Mouse (Mus musculus) liver, adult 2 months (tissue): Measurements from ENCODE around the gene Ces3b. TPM values are rescaled to one million over a fixed set of nuclear protein-coding genes. Genes with fewer than 3 reads are reported as not detected.

ENCODE experiments used
- DNase-seq: peaks from one replicate; pipeline ENCODE4 v3.0.0-alpha.2; 2011; ENCODE audit warnings: low read depth, low spot score; ENCODE audit errors: extremely low read depth
- H3K27ac ChIP-seq: fragments of 200-500 bp; replicated peaks from 2 replicates; pipeline ENCODE4 v1.5.1; 2012; ENCODE audit warnings: low read depth, mild to moderate bottlenecking, control low read depth, inconsistent platforms, low read length; ENCODE audit not compliant: insufficient read depth
- H3K27me3 ChIP-seq: fragments of 200-500 bp; 2 replicates; pipeline ENCODE4 v1.6.1; 2012; ENCODE audit warnings: mild to moderate bottlenecking, moderate library complexity, low read length, inconsistent platforms; ENCODE audit not compliant: control insufficient read depth, insufficient read depth
- H3K36me3 ChIP-seq: fragments of 200-500 bp; 2 replicates; pipeline ENCODE4 v1.6.1; 2012; ENCODE audit warnings: low read length, inconsistent platforms; ENCODE audit not compliant: control insufficient read depth, insufficient read depth
- H3K4me1 ChIP-seq: fragments of 200-500 bp; 2 replicates; pipeline ENCODE4 v1.6.1; 2011; ENCODE audit warnings: low read length; ENCODE audit not compliant: control insufficient read depth, insufficient read depth
- H3K4me3 ChIP-seq: fragments of 200-500 bp; 2 replicates; pipeline ENCODE4 v1.5.1; 2011; ENCODE audit warnings: low read depth, mild to moderate bottlenecking, control low read depth, low read length, moderate library complexity; ENCODE audit not compliant: insufficient read depth
- H3K79me2 ChIP-seq: fragments of 200-500 bp; 2 replicates; pipeline ENCODE4 v1.6.1; 2012; ENCODE audit warnings: inconsistent platforms, mild to moderate bottlenecking, low read length, moderate library complexity; ENCODE audit not compliant: control insufficient read depth, insufficient read depth
- H3K9ac ChIP-seq: fragments of 200-500 bp; 2 replicates; pipeline ENCODE4 v1.6.1; 2012; ENCODE audit warnings: low read depth, mild to moderate bottlenecking, control low read depth, inconsistent platforms, low read length
- CTCF ChIP-seq: fragments of 200-500 bp; IDR thresholded peaks from 2 replicates; pipeline ENCODE4 v1.5.1; 2011; ENCODE audit warnings: low read depth, low read length, control low read depth
- POLR2A ChIP-seq: fragments of 200-500 bp; IDR thresholded peaks from 2 replicates; pipeline ENCODE4 v1.6.1; 2011; ENCODE audit warnings: low read length, control low read depth; ENCODE audit not compliant: insufficient read depth; ENCODE audit errors: extremely low read depth
- WGBS: fragments of 180-500 bp; shearing (Covaris S2); methylation state at CpG from one replicate; pipeline ENCODE4 v1.1.7; 2018; 5-methylcytosine and 5-hydroxymethylcytosine counted together
- polyA plus RNA-seq: library from polyadenylated mRNA; depleted of rRNA; stranded (reverse); fragments of >200 nt; gene quantifications from 2 replicates; pipeline ENCODE4 v1.2.3, GENCODE M21; 2012; rRNA removed
- total RNA-seq: library from RNA; depleted of rRNA; stranded (reverse); fragments of >200 nt; gene quantifications from 2 replicates; pipeline ENCODE4 v1.2.3, GENCODE M21; 2014; rRNA removed

The Ces3b gene
- 271 and 504 TPM in 2 replicates for total RNA-seq
- polyA plus RNA-seq = 213 and 453 TPM in 2 replicates

DNA sequence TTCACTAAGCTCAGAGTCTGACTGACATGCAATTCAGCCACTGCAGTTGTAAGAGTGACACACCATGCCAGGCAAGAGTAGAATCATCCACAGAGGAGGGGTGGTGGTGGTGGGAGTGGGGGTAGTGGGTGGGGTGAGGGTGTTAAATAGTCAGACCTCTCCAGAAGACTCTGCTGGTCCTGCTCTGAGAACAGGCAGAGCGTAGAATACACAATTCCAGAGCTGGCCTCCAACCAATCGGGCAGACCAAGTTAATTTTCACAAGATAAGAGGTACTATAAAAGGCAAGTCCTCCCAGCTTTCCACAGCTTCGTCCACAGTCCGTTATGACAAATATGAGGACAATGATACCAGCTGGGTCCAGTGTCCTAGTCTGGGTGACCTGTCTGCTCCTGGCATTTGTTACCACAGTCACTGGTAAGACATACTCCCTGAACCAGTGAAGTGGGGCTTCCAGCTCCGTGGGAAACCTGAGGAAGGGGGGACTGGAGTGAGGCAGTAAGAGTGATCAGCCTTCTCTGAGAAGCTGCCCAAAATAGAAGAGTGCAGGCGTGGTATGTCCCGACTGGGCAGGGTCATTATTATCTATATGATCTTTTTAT lies at the start of gene Ces3b:
TSS of gene Ces3b (plus strand) at position 305 of the 602 bp plus-strand sequence.
- WGBS = 20% methylated on average over 7 of the region's 7 CpGs
- Histone ChIP-seq H3K9ac (peak within 1 kb of the TSS; percentile 82), H3K4me3 (peak within 1 kb of the TSS; percentile 62), H3K27ac (peak within 1 kb of the TSS; percentile 98), H3K27me3 (no peaks in the 10 kb centered on the region), H3K4me1 (peaks cover 48% of the 10 kb centered on the region), H3K36me3 (peaks cover 32% of the 10 kb centered on the region), H3K79me2 (no peaks in the 10 kb centered on the region)
- DNase-seq = peak; percentile 96
- TF ChIP-seq CTCF (no peak), POLR2A (peak; percentile 73; the same call in 1 of the 2 replicates)

DNA sequence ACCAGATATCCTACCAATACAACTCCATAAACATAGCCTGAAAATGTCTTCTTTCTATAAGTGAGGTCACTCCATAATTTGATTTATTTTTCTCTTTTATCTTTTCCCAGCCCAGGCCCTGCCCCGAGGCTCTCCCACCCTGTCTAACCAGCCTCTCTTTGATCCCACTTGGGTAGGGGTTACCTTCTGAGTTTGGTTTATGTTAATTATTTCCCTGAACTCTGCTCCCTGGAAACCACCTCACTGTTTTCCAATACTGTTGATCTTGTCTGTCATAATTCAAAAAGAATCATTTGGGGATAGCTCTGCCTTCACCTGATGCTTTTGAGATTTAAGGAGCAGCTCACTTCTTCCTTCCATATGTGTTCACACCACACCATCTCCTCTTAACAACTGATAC lies 40.0 kb upstream of the Ces3b start:
- peaks cover 25% of the 10 kb centered on the region for H3K4me1 ChIP-seq
- no peaks in the 10 kb centered on the region for H3K79me2 ChIP-seq
- H3K36me3 ChIP-seq = no peaks in the 10 kb centered on the region; the same call in 1 of the 2 replicates
- H3K27me3 ChIP-seq = no peaks in the 10 kb centered on the region
- H3K4me3 ChIP-seq = no peak overlapping the region
- TF ChIP-seq CTCF = no peak
- no peak for TF ChIP-seq POLR2A
- DNase-seq = peak; percentile 87
- no peak overlapping the region for H3K9ac ChIP-seq
- peak overlapping the region; percentile 99 for H3K27ac ChIP-seq
- WGBS = 16% methylated on average over 1 of the region's 1 CpGs

- H3K36me3 ChIP-seq = peaks cover 11% of the 10 kb centered on the region
- peaks cover 32% of the 10 kb centered on the region for H3K4me1 ChIP-seq
- no peaks in the 10 kb centered on the region for H3K27me3 ChIP-seq
- TF ChIP-seq CTCF = no peak
- TF ChIP-seq POLR2A = no peak
- H3K79me2 ChIP-seq = no peaks in the 10 kb centered on the region
- H3K9ac ChIP-seq = peak overlapping the region; percentile 41
- peak; percentile 100 for DNase-seq
- 33% methylated on average over 3 of the region's 3 CpGs for WGBS
- H3K4me3 ChIP-seq = peak overlapping the region; percentile 5; the same call in 1 of the 2 replicates
- H3K27ac ChIP-seq = peak overlapping the region; percentile 99
These were observed 37.6 kb upstream of the Ces3b start for GRCm38 (mm10) chr8:105045824-105046401.

- WGBS = 17% methylated on average over 3 of the region's 3 CpGs
These were observed 35.1 kb upstream of the Ces3b start, which contains the start of gene Ces3a for GRCm38 (mm10) chr8:105048371-105048854. TSS of gene Ces3a (plus strand) at chr8:105048601.

GRCm38 (mm10) chr8:105056211-105056610 lies 27.3 kb upstream of the Ces3b start:
- H3K79me2 ChIP-seq = no peaks in the 10 kb centered on the region
- H3K4me3 ChIP-seq = no peak overlapping the region
- H3K27ac ChIP-seq = 0 out of 2 replicates have a peak overlapping the region, but pooled peaks have one; percentile 39
- H3K4me1 ChIP-seq = peaks cover 13% of the 10 kb centered on the region
- H3K9ac ChIP-seq = no peak overlapping the region; the same call in 1 of the 2 replicates
- H3K36me3 ChIP-seq = peaks cover 35% of the 10 kb centered on the region
- TF ChIP-seq CTCF = no peak
- 0 out of 2 replicates have a peak, but pooled peaks have one; percentile 46 for TF ChIP-seq POLR2A
- peak; percentile 77 for DNase-seq
- no peaks in the 10 kb centered on the region for H3K27me3 ChIP-seq
- WGBS = 33% methylated on average over 4 of the region's 4 CpGs

More at GRCm38 (mm10) chr8:105048371-105048854, 35.1 kb upstream of the Ces3b start, which contains the start of gene Ces3a:
- peak within 1 kb of the TSS; percentile 94 for H3K27ac ChIP-seq
- H3K79me2 ChIP-seq = no peaks in the 10 kb centered on the region
- no peak for TF ChIP-seq CTCF
- peak; percentile 73; the same call in 1 of the 2 replicates for TF ChIP-seq POLR2A
- H3K36me3 ChIP-seq = peaks cover 31% of the 10 kb centered on the region
- H3K4me3 ChIP-seq = peak within 1 kb of the TSS; percentile 83
- H3K27me3 ChIP-seq = no peaks in the 10 kb centered on the region
- peaks cover 42% of the 10 kb centered on the region for H3K4me1 ChIP-seq
- DNase-seq = peak; percentile 93
- peak within 1 kb of the TSS; percentile 93 for H3K9ac ChIP-seq

DNA sequence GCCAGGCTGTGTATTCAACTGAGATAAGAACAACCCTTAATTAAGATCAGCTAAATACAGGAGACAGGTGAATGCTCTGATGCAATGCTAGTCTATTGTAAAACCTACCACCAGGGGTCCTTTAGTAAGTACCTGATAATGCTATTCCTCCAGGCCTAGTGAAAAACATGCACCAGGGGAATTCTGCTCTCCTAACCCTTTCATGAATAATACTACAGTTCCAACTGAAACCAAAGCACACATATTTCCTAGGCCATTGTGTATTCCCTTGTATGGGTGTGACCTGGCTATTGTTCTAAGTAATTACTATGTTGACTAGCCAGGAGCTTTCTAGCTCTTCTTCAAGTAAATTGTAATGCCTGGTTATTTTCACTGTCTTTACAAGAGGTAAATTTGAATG lies 23.5 kb upstream of the Ces3b start:
- H3K9ac ChIP-seq = no peak overlapping the region
- peaks cover 4% of the 10 kb centered on the region; the same call in 1 of the 2 replicates for H3K4me1 ChIP-seq
- DNase-seq = no peak
- H3K27ac ChIP-seq = no peak overlapping the region
- TF ChIP-seq CTCF (no peak), POLR2A (no peak)
- H3K4me3 ChIP-seq = no peak overlapping the region
- no peaks in the 10 kb centered on the region for H3K79me2 ChIP-seq
- H3K27me3 ChIP-seq = no peaks in the 10 kb centered on the region
- peaks cover 4% of the 10 kb centered on the region; the same call in 1 of the 2 replicates for H3K36me3 ChIP-seq
